Mouse (Mus musculus) liver, embryonic 14.5 days (tissue): ENCODE data around the gene Ulk3. TPM values are rescaled to one million over a fixed set of nuclear protein-coding genes. Genes with fewer than 3 reads are reported as not detected.

Source experiments
- ATAC-seq: fragments of 200-750 bp; cut with Nextera tagmentation; 2 replicates; pipeline ENCODE4 v1.8.0; 2017; ENCODE audit warnings: moderate number of reproducible peaks, mild to moderate bottlenecking, moderate library complexity; ENCODE audit not compliant: insufficient read depth
- DNase-seq, 3 experiments: peaks; one replicate each; pipeline ENCODE4 v3.0.0-alpha.2; 2012 to 2013; ENCODE audit warnings: low read depth in 3 of 3, low spot score in 3 of 3
- H3K27ac ChIP-seq: fragments of 300-500 bp; sonication (generic); 2 replicates; pipeline ENCODE4 v1.5.1; 2014; ENCODE audit warnings: moderate library complexity, mild to moderate bottlenecking, control low read depth, inconsistent platforms
- H3K27me3 ChIP-seq: fragments of 300-500 bp; sonication (generic); 2 replicates; pipeline ENCODE4 v1.6.1; 2014; ENCODE audit warnings: mild to moderate bottlenecking, low read length, moderate library complexity; ENCODE audit not compliant: control insufficient read depth, insufficient read depth
- H3K36me3 ChIP-seq: fragments of 300-500 bp; sonication (generic); replicated peaks from 2 replicates; pipeline ENCODE4 v1.6.1; 2014; ENCODE audit warnings: low read depth; ENCODE audit not compliant: control insufficient read depth, insufficient read depth
- H3K4me1 ChIP-seq, 2 experiments: fragments of 200-500 bp in 1 of 2; fragments of 300-500 bp in 1 of 2; sonication (generic) in 1 of 2; replicated peaks; 2 replicates each; pipeline ENCODE4 v1.6.1; 2012 to 2014; ENCODE audit warnings: antibody characterized with exemption in 1 of 2, inconsistent platforms in 1 of 2, low read length in 1 of 2; ENCODE audit not compliant: control insufficient read depth in 2 of 2, insufficient read depth in 2 of 2
- H3K4me2 ChIP-seq: fragments of 300-500 bp; sonication (generic); 2 replicates; pipeline ENCODE4 v1.6.1; 2014; ENCODE audit warnings: low read depth, mild to moderate bottlenecking, control low read depth, moderate library complexity
- H3K4me3 ChIP-seq, 2 experiments: fragments of 200-500 bp in 1 of 2; fragments of 300-500 bp in 1 of 2; sonication (generic) in 1 of 2; 2 replicates each; pipeline ENCODE4 v1.5.1; 2012 to 2014; ENCODE audit warnings: low read depth in 2 of 2, low read length in 2 of 2, mild to moderate bottlenecking in 2 of 2, control low read depth in 1 of 2, inconsistent platforms in 1 of 2, moderate library complexity in 1 of 2; ENCODE audit not compliant: insufficient read depth in 1 of 2
- H3K9ac ChIP-seq: fragments of 300-500 bp; sonication (generic); replicated peaks from 2 replicates; pipeline ENCODE4 v1.6.1; 2014; ENCODE audit warnings: mild to moderate bottlenecking, control low read depth, moderate library complexity
- H3K9me3 ChIP-seq: fragments of 300-500 bp; sonication (generic); 2 replicates; pipeline ENCODE4 v1.6.1; 2016; ENCODE audit warnings: low read length, mixed read lengths; ENCODE audit not compliant: control insufficient read depth
- CTCF ChIP-seq: IDR thresholded peaks from 2 replicates; pipeline ENCODE4 v1.5.1; 2016; ENCODE audit warnings: antibody characterized with exemption, low read depth, control low read depth
- EP300 ChIP-seq: IDR thresholded peaks from 2 replicates; pipeline ENCODE4 v1.6.1; 2016; ENCODE audit warnings: antibody characterized with exemption, low read depth
- WGBS: fragments of 180-500 bp; shearing (Covaris S2); extraction: QIAGEN DNeasy Blood & Tissue Kit; methylation state at CpG from one replicate; pipeline ENCODE4 v1.1.7; 2014; ENCODE audit not compliant: insufficient replicate concordance; 5-methylcytosine and 5-hydroxymethylcytosine counted together
- polyA plus RNA-seq, 2 experiments: library from polyadenylated mRNA; depleted of rRNA in 1 of 2; stranded (reverse) in 1 of 2; unstranded in 1 of 2; fragments of >200 nt; fragmentation: Nextera tagmentation in 1 of 2; extraction: Ambion mirVana in 1 of 2; gene quantifications; 2 replicates each; pipeline versions ENCODE4 v1.2.1 to v1.2.3; 2012 to 2014

The Ulk3 gene
- polyA plus RNA-seq, 2 experiments, result 2.0 to 4.5 TPM

GRCm38 (mm10) chr9:57641775-57642550, 52.7 kb downstream of the Ulk3 start:
- peak overlapping the region; percentile 99; the same call in 1 of the 2 replicates for H3K4me2 ChIP-seq
- H3K9ac ChIP-seq, result peak overlapping the region; percentile 27; the same call in 1 of the 2 replicates
- ATAC-seq, result no peak
- no peaks in the 10 kb centered on the region for H3K27me3 ChIP-seq
- peaks cover 71 to 81% of the 10 kb centered on the region in 2 experiments for H3K4me1 ChIP-seq
- H3K27ac ChIP-seq, result peak overlapping the region; percentile 44
- TF ChIP-seq CTCF (no peak), EP300 (no peak)
- no peak for DNase-seq
- no peaks in the 10 kb centered on the region for H3K36me3 ChIP-seq
- 58% methylated on average over 13 of the region's 13 CpGs for WGBS
- H3K9me3 ChIP-seq, result no peaks in the 10 kb centered on the region
- no peak overlapping the region for H3K4me3 ChIP-seq

- H3K9ac ChIP-seq, result peak overlapping the region; percentile 61
- TF ChIP-seq EP300 (no peak), CTCF (no peak)
- H3K36me3 ChIP-seq, result no peaks in the 10 kb centered on the region
- WGBS, result 13% methylated on average over 9 of the region's 9 CpGs
- no peaks in the 10 kb centered on the region for H3K9me3 ChIP-seq
- H3K4me3 ChIP-seq, result peak overlapping the region; percentile 55 to 64
- H3K4me2 ChIP-seq, result peak overlapping the region; percentile 99
- peak overlapping the region; percentile 19 for H3K27ac ChIP-seq
- DNase-seq (no peak), ATAC-seq (no peak)
- H3K4me1 ChIP-seq, result peaks cover 62 to 78% of the 10 kb centered on the region in 2 experiments
- H3K27me3 ChIP-seq, result no peaks in the 10 kb centered on the region
These were observed 54.1 kb downstream of the Ulk3 start for GRCm38 (mm10) chr9:57643169-57643855.

- peak; percentile 59 to 61 (median 61) for DNase-seq
- H3K36me3 ChIP-seq, result no peaks in the 10 kb centered on the region
- 3% methylated on average over 7 of the region's 7 CpGs for WGBS
- H3K9me3 ChIP-seq, result no peaks in the 10 kb centered on the region
- peak; percentile 31 for ATAC-seq
- H3K27me3 ChIP-seq, result no peaks in the 10 kb centered on the region
- TF ChIP-seq CTCF (no peak), EP300 (no peak)
- H3K4me1 ChIP-seq, result peaks cover 57 to 75% of the 10 kb centered on the region in 2 experiments
- peak overlapping the region; percentile 55 to 64 for H3K4me3 ChIP-seq
- peak overlapping the region; percentile 99 for H3K4me2 ChIP-seq
- peak overlapping the region; percentile 19 for H3K27ac ChIP-seq
- H3K9ac ChIP-seq, result peak overlapping the region; percentile 61
These were observed 54.6 kb downstream of the Ulk3 start for GRCm38 (mm10) chr9:57643856-57644180.

- under 1% methylated on average over 18 of the region's 18 CpGs for WGBS
- Histone ChIP-seq H3K9ac (peak overlapping the region; percentile 61), H3K4me3 (peak overlapping the region; percentile 64 to 72), H3K27ac (peak overlapping the region; percentile 19), H3K9me3 (no peaks in the 10 kb centered on the region), H3K4me1 (peaks cover 51 to 69% of the 10 kb centered on the region in 2 experiments), H3K4me2 (peak overlapping the region; percentile 99), H3K36me3 (no peaks in the 10 kb centered on the region), H3K27me3 (no peaks in the 10 kb centered on the region)
- ATAC-seq (no peak), DNase-seq (no peak)
- TF ChIP-seq CTCF (no peak), EP300 (no peak)
These were observed 55.2 kb downstream of the Ulk3 start for GRCm38 (mm10) chr9:57644442-57644943.
